Mouse (Mus musculus): ENCODE results near the gene Fbxo34.
"Not testable (repeated sequence)": the region's sequence is repeated elsewhere in the genome, so short reads cannot be mapped to it uniquely, and the experiment has no call there.

Fbxo34 gene

GRCm38 (mm10) chr14:47544286-47544685 lies 94.1 kb downstream of the Fbxo34 start:
- in situ Hi-C loops (cut with MboI; ENCODE audit: unreplicated experiment in 2 of 2) = loop anchor here in 1 of 2 experiments (25.0 kb wide), 1 partner anchor 207 kb away; no protein-coding TSS in a partner anchor

- in situ Hi-C loops (cut with MboI; ENCODE audit: unreplicated experiment in 2 of 2) = loop anchor here in 1 of 2 experiments (25.0 kb wide), 1 partner anchor 208 kb away; no protein-coding TSS in a partner anchor
Measured at GRCm38 (mm10) chr14:47544877-47545276, 94.7 kb downstream of the Fbxo34 start.

- in situ Hi-C loops (cut with MboI; ENCODE audit: unreplicated experiment in 2 of 2) = no loop called here
Measured at GRCm38 (mm10) chr14:47551668-47552067, 101.4 kb downstream of the Fbxo34 start.

- in situ Hi-C loops (cut with MboI; ENCODE audit: unreplicated experiment in 2 of 2) = no loop called here
Measured at GRCm38 (mm10) chr14:47553380-47553779, 103.2 kb downstream of the Fbxo34 start.

GRCm38 (mm10) chr14:47554236-47554635 lies 104.0 kb downstream of the Fbxo34 start:
- in situ Hi-C loops (cut with MboI; ENCODE audit: unreplicated experiment in 2 of 2) = no loop called here

- in situ Hi-C loops (cut with MboI; ENCODE audit: unreplicated experiment in 2 of 2) = no loop called here
Measured at GRCm38 (mm10) chr14:47555225-47555624, 105.0 kb downstream of the Fbxo34 start.

GRCm38 (mm10) chr14:47560714-47561113 lies 110.5 kb downstream of the Fbxo34 start:
- in situ Hi-C loops (cut with MboI; ENCODE audit: unreplicated experiment in 2 of 2) = no loop called here

GRCm38 (mm10) chr14:47562530-47562929 lies 112.3 kb downstream of the Fbxo34 start:
- in situ Hi-C loops (cut with MboI; ENCODE audit: unreplicated experiment in 2 of 2) = no loop called here

- in situ Hi-C loops (cut with MboI; ENCODE audit: unreplicated experiment in 2 of 2) = no loop called here
Measured at GRCm38 (mm10) chr14:47563106-47563505, 112.9 kb downstream of the Fbxo34 start.

GRCm38 (mm10) chr14:47567962-47568652 lies 117.9 kb downstream of the Fbxo34 start:
- in situ Hi-C loops (cut with MboI; ENCODE audit: unreplicated experiment in 2 of 2) = no loop called here

GRCm38 (mm10) chr14:47570549-47570948 lies 120.3 kb downstream of the Fbxo34 start, which contains the start of gene Atg14:
Gene Atg14, minus strand, starts transcription at chr14:47570649.
- in situ Hi-C loops (cut with MboI; ENCODE audit: unreplicated experiment in 2 of 2) = not testable (repeated sequence)

- in situ Hi-C loops (cut with MboI; ENCODE audit: unreplicated experiment in 2 of 2) = no loop called here
Measured at GRCm38 (mm10) chr14:47572707-47573106, 122.5 kb downstream of the Fbxo34 start.

GRCm38 (mm10) chr14:47574721-47575120 lies 124.5 kb downstream of the Fbxo34 start:
- in situ Hi-C loops (cut with MboI; ENCODE audit: unreplicated experiment in 2 of 2) = loop anchor here (25.0 kb wide), 4 partner anchors 488 to 1538 kb away; no protein-coding TSS in a partner anchor

- in situ Hi-C loops (cut with MboI; ENCODE audit: unreplicated experiment in 2 of 2) = loop anchor here (25.0 kb wide), 4 partner anchors 486 to 1536 kb away; no protein-coding TSS in a partner anchor
Measured at GRCm38 (mm10) chr14:47576687-47577086, 126.5 kb downstream of the Fbxo34 start.

- in situ Hi-C loops (cut with MboI; ENCODE audit: unreplicated experiment in 2 of 2) = loop anchor here (25.0 kb wide), 4 partner anchors 484 to 1534 kb away; no protein-coding TSS in a partner anchor
Measured at GRCm38 (mm10) chr14:47578086-47578485, 127.9 kb downstream of the Fbxo34 start.

GRCm38 (mm10) chr14:47581280-47581679 lies 131.1 kb downstream of the Fbxo34 start:
- in situ Hi-C loops (cut with MboI; ENCODE audit: unreplicated experiment in 2 of 2) = loop anchor here (5.0 to 25.0 kb wide), 5 partner anchors 481 to 1531 kb away; no protein-coding TSS in a partner anchor
